Mouse (Mus musculus): ENCODE measurements around the gene Ptn.

GRCm38 (mm10) chr6:36775647-36776360 lies 34.2 kb downstream of the Ptn start:
- no peak for TF ChIP-seq CTCF (IDR thresholded peaks at IDR 0.05; ENCODE audit: low read depth)
- no peak for TF ChIP-seq EP300 (IDR thresholded peaks at IDR 0.05; ENCODE audit: low read depth)
